Mouse (Mus musculus): ENCODE measurements around the gene Tob2. TPM values are rescaled to one million over a fixed set of nuclear protein-coding genes. Genes with fewer than 3 reads are reported as not detected.

Tob2 gene
- polyA plus RNA-seq, 1 experiment from 2014 or later: 12.9 TPM

- H3K9ac ChIP-seq (ENCODE audit: low read length): peak overlapping the region; percentile 79
- no peaks in the 10 kb centered on the region for H3K27me3 ChIP-seq (ENCODE audit: control insufficient read depth, insufficient read depth, low read length)
- peak overlapping the region; percentile 73 for H3K4me3 ChIP-seq (ENCODE audit: low read depth, low read length)
- no peaks in the 10 kb centered on the region for H3K9me3 ChIP-seq (ENCODE audit: control insufficient read depth, low read length)
- peaks cover 5% of the 10 kb centered on the region; the same call in 1 of the 2 replicates for H3K36me3 ChIP-seq (ENCODE audit: control insufficient read depth, insufficient read depth, low read length)
- WGBS: 1% methylated on average over 20 of the region's 26 CpGs
- peak overlapping the region; percentile 72 for H3K27ac ChIP-seq (ENCODE audit: low read depth, low read length)
- no peak for DNase-seq (ENCODE audit: low spot score, missing footprints)
- peak; percentile 31 for ATAC-seq (ENCODE audit: low FRiP score)
- H3K4me1 ChIP-seq (ENCODE audit: control insufficient read depth, insufficient read depth, low read length): peaks cover 23% of the 10 kb centered on the region
- H3K4me2 ChIP-seq: peak overlapping the region; percentile 90
These were observed 47.0 kb downstream of the Tob2 start for GRCm38 (mm10) chr15:81811599-81811996.

- peak overlapping the region; percentile 79 for H3K9ac ChIP-seq (ENCODE audit: low read length)
- peak overlapping the region; percentile 72 for H3K27ac ChIP-seq (ENCODE audit: low read depth, low read length)
- peak overlapping the region; percentile 73 for H3K4me3 ChIP-seq (ENCODE audit: low read depth, low read length)
- H3K4me1 ChIP-seq (ENCODE audit: control insufficient read depth, insufficient read depth, low read length): peaks cover 23% of the 10 kb centered on the region
- H3K27me3 ChIP-seq (ENCODE audit: control insufficient read depth, insufficient read depth, low read length): no peaks in the 10 kb centered on the region
- no peaks in the 10 kb centered on the region for H3K9me3 ChIP-seq (ENCODE audit: control insufficient read depth, low read length)
- H3K36me3 ChIP-seq (ENCODE audit: control insufficient read depth, insufficient read depth, low read length): peaks cover 5% of the 10 kb centered on the region; the same call in 1 of the 2 replicates
- ATAC-seq (ENCODE audit: low FRiP score) (peak; percentile 99), DNase-seq (ENCODE audit: low spot score, missing footprints) (peak; percentile 100)
- under 1% methylated on average over 89 of the region's 89 CpGs for WGBS
- H3K4me2 ChIP-seq: peak overlapping the region; percentile 90
These were observed 47.7 kb downstream of the Tob2 start for GRCm38 (mm10) chr15:81810671-81811598.

- Histone ChIP-seq H3K4me1 (ENCODE audit: control insufficient read depth, insufficient read depth, low read length) (peaks cover 23% of the 10 kb centered on the region), H3K4me2 (peak overlapping the region; percentile 90), H3K36me3 (ENCODE audit: control insufficient read depth, insufficient read depth, low read length) (peaks cover 2% of the 10 kb centered on the region; the same call in 1 of the 2 replicates), H3K27ac (ENCODE audit: low read depth, low read length) (peak overlapping the region; percentile 45; the same call in 1 of the 2 replicates), H3K9me3 (ENCODE audit: control insufficient read depth, low read length) (no peaks in the 10 kb centered on the region), H3K27me3 (ENCODE audit: control insufficient read depth, insufficient read depth, low read length) (no peaks in the 10 kb centered on the region), H3K4me3 (ENCODE audit: low read depth, low read length) (peak overlapping the region; percentile 73), H3K9ac (ENCODE audit: low read length) (peak overlapping the region; percentile 41)
- WGBS: 1% methylated on average over 10 of the region's 10 CpGs
- DNase-seq (ENCODE audit: low spot score, missing footprints): peak; percentile 95
- ATAC-seq (ENCODE audit: low FRiP score): no peak
These were observed 48.4 kb downstream of the Tob2 start for GRCm38 (mm10) chr15:81810150-81810549.

GRCm38 (mm10) chr15:81809550-81809949 is 49.0 kb downstream of the Tob2 start:
- Histone ChIP-seq H3K4me3 (ENCODE audit: low read depth, low read length) (no peak overlapping the region), H3K27ac (ENCODE audit: low read depth, low read length) (no peak overlapping the region), H3K4me2 (peak overlapping the region; percentile 90; the same call in 1 of the 2 replicates), H3K36me3 (ENCODE audit: control insufficient read depth, insufficient read depth, low read length) (no peaks in the 10 kb centered on the region), H3K27me3 (ENCODE audit: control insufficient read depth, insufficient read depth, low read length) (no peaks in the 10 kb centered on the region), H3K9me3 (ENCODE audit: control insufficient read depth, low read length) (no peaks in the 10 kb centered on the region), H3K9ac (ENCODE audit: low read length) (no peak overlapping the region), H3K4me1 (ENCODE audit: control insufficient read depth, insufficient read depth, low read length) (peaks cover 23% of the 10 kb centered on the region)
- DNase-seq (ENCODE audit: low spot score, missing footprints) (no peak), ATAC-seq (ENCODE audit: low FRiP score) (no peak)
- 59% methylated on average over 1 of the region's 1 CpGs for whole genome bisulfite sequencing

- Histone ChIP-seq H3K27ac (ENCODE audit: low read depth, low read length) (no peak overlapping the region), H3K27me3 (ENCODE audit: control insufficient read depth, insufficient read depth, low read length) (no peaks in the 10 kb centered on the region), H3K36me3 (ENCODE audit: control insufficient read depth, insufficient read depth, low read length) (no peaks in the 10 kb centered on the region), H3K4me1 (ENCODE audit: control insufficient read depth, insufficient read depth, low read length) (peaks cover 21% of the 10 kb centered on the region), H3K4me3 (ENCODE audit: low read depth, low read length) (no peak overlapping the region), H3K9me3 (ENCODE audit: control insufficient read depth, low read length) (no peaks in the 10 kb centered on the region), H3K4me2 (no peak overlapping the region), H3K9ac (ENCODE audit: low read length) (no peak overlapping the region)
- WGBS: 81% methylated on average over 2 of the region's 2 CpGs
- DNase-seq (ENCODE audit: low spot score, missing footprints) (no peak), ATAC-seq (ENCODE audit: low FRiP score) (no peak)
These were observed 49.8 kb downstream of the Tob2 start for GRCm38 (mm10) chr15:81808799-81809198.

- H3K4me1 ChIP-seq (ENCODE audit: control insufficient read depth, insufficient read depth, low read length): peaks cover 13% of the 10 kb centered on the region
- DNase-seq (ENCODE audit: low spot score, missing footprints): no peak
- H3K36me3 ChIP-seq (ENCODE audit: control insufficient read depth, insufficient read depth, low read length): no peaks in the 10 kb centered on the region
- H3K4me2 ChIP-seq: no peak overlapping the region
- H3K9me3 ChIP-seq (ENCODE audit: control insufficient read depth, low read length): no peaks in the 10 kb centered on the region
- no peak overlapping the region for H3K9ac ChIP-seq (ENCODE audit: low read length)
- WGBS: 81% methylated on average over 4 of the region's 4 CpGs
- no peak overlapping the region for H3K4me3 ChIP-seq (ENCODE audit: low read depth, low read length)
- no peak overlapping the region for H3K27ac ChIP-seq (ENCODE audit: low read depth, low read length)
- no peak for ATAC-seq (ENCODE audit: low FRiP score)
- H3K27me3 ChIP-seq (ENCODE audit: control insufficient read depth, insufficient read depth, low read length): no peaks in the 10 kb centered on the region
These were observed 51.8 kb downstream of the Tob2 start for GRCm38 (mm10) chr15:81806621-81807404.

GRCm38 (mm10) chr15:81805624-81806023 is 53.0 kb downstream of the Tob2 start:
- Histone ChIP-seq H3K4me2 (no peak overlapping the region), H3K27ac (ENCODE audit: low read depth, low read length) (no peak overlapping the region), H3K27me3 (ENCODE audit: control insufficient read depth, insufficient read depth, low read length) (no peaks in the 10 kb centered on the region), H3K36me3 (ENCODE audit: control insufficient read depth, insufficient read depth, low read length) (no peaks in the 10 kb centered on the region), H3K9me3 (ENCODE audit: control insufficient read depth, low read length) (no peaks in the 10 kb centered on the region), H3K4me3 (ENCODE audit: low read depth, low read length) (no peak overlapping the region), H3K4me1 (ENCODE audit: control insufficient read depth, insufficient read depth, low read length) (peaks cover 12% of the 10 kb centered on the region), H3K9ac (ENCODE audit: low read length) (no peak overlapping the region)
- no peak for DNase-seq (ENCODE audit: low spot score, missing footprints)
- 60% methylated on average over 6 of the region's 6 CpGs for WGBS
- ATAC-seq (ENCODE audit: low FRiP score): no peak

- no peak for DNase-seq (ENCODE audit: low spot score, missing footprints)
- H3K4me1 ChIP-seq (ENCODE audit: control insufficient read depth, insufficient read depth, low read length): peaks cover 7% of the 10 kb centered on the region
- 80% methylated on average over 3 of the region's 3 CpGs for WGBS
- H3K4me2 ChIP-seq: no peak overlapping the region
- no peaks in the 10 kb centered on the region for H3K36me3 ChIP-seq (ENCODE audit: control insufficient read depth, insufficient read depth, low read length)
- H3K27ac ChIP-seq (ENCODE audit: low read depth, low read length): no peak overlapping the region
- H3K9ac ChIP-seq (ENCODE audit: low read length): no peak overlapping the region
- H3K4me3 ChIP-seq (ENCODE audit: low read depth, low read length): no peak overlapping the region
- ATAC-seq (ENCODE audit: low FRiP score): no peak
- H3K9me3 ChIP-seq (ENCODE audit: control insufficient read depth, low read length): no peaks in the 10 kb centered on the region
- H3K27me3 ChIP-seq (ENCODE audit: control insufficient read depth, insufficient read depth, low read length): no peaks in the 10 kb centered on the region
These were observed 53.7 kb downstream of the Tob2 start for GRCm38 (mm10) chr15:81804883-81805282.

- no peak overlapping the region for H3K4me3 ChIP-seq (ENCODE audit: low read depth, low read length)
- WGBS: 55% methylated on average over 1 of the region's 1 CpGs
- DNase-seq (ENCODE audit: low spot score, missing footprints) (no peak), ATAC-seq (ENCODE audit: low FRiP score) (no peak)
- no peak overlapping the region for H3K9ac ChIP-seq (ENCODE audit: low read length)
- peaks cover 5% of the 10 kb centered on the region for H3K4me1 ChIP-seq (ENCODE audit: control insufficient read depth, insufficient read depth, low read length)
- no peaks in the 10 kb centered on the region for H3K9me3 ChIP-seq (ENCODE audit: control insufficient read depth, low read length)
- no peaks in the 10 kb centered on the region for H3K27me3 ChIP-seq (ENCODE audit: control insufficient read depth, insufficient read depth, low read length)
- no peak overlapping the region for H3K27ac ChIP-seq (ENCODE audit: low read depth, low read length)
- H3K4me2 ChIP-seq: no peak overlapping the region
- H3K36me3 ChIP-seq (ENCODE audit: control insufficient read depth, insufficient read depth, low read length): no peaks in the 10 kb centered on the region
These were observed 54.4 kb downstream of the Tob2 start for GRCm38 (mm10) chr15:81804172-81804571.
